Mouse (Mus musculus): ENCODE results near the gene Rnf40. TPM values are rescaled to one million over a fixed set of nuclear protein-coding genes. Genes with fewer than 3 reads are reported as not detected.
A peak's percentile ranks its signal among the peaks of the same experiment; 100 is the strongest.

The Rnf40 gene
- polyA plus RNA-seq, 1 experiment from 2014 or later, result 50.5 TPM

DNA sequence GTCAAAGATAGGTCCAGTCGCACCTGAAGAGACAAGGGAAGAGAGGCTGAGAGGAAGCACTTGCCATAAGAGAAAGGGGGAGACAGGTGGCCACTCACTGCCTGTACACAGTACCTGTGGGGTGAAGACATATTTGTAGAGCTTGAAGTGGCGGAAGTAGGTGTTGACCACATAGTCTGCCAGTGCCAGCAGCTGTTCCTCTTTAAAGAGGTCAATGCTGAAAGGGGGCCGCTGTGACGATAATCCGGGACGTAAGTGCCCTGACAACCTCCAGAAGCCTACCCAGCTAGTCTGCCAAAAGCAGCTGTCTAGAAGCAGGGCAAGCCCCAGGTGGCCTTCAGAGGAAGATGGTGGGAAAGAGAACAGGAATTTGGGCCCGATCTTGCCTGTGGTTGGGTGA is 3.5 kb upstream of the Rnf40 start:
- Histone ChIP-seq H3K27ac (no peak overlapping the region), H3K9ac (no peak overlapping the region), H3K27me3 (no peaks in the 10 kb centered on the region), H3K4me1 (replicated peaks) (peaks cover 24% of the 10 kb centered on the region), H3K36me3 (peaks cover 62% of the 10 kb centered on the region), H3K4me2 (no peak overlapping the region), H3K4me3 (no peak overlapping the region), H3K9me3 (no peaks in the 10 kb centered on the region)
- no peak for ATAC-seq (ENCODE audit: low FRiP score)
- 91% methylated on average over 7 of the region's 7 CpGs for WGBS

DNA sequence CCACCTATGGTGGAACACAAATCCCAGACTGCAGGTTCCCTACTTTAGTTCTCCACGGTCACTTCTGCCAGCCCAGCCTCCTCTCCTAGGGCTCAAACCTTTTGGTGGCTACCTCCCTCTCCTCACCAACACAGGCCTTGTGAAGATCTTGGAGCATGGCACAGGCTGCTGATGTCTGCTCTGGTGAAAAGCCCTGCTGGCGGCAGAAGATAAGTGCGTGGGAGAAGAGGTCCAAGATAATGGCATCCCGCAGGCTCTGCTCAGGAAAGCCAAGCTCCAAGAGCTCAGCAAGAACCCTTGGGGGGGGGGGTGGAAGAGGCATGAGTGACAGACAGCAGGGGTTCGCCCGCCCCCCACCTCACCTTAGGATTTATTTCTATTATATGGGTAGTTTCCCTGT is 2.4 kb upstream of the Rnf40 start:
- Histone ChIP-seq H3K4me1 (replicated peaks) (peaks cover 24% of the 10 kb centered on the region), H3K27ac (no peak overlapping the region), H3K4me3 (no peak overlapping the region), H3K9me3 (no peaks in the 10 kb centered on the region), H3K4me2 (no peak overlapping the region), H3K36me3 (peaks cover 63% of the 10 kb centered on the region), H3K9ac (no peak overlapping the region), H3K27me3 (no peaks in the 10 kb centered on the region)
- ATAC-seq (ENCODE audit: low FRiP score), result no peak
- 90% methylated on average over 6 of the region's 6 CpGs for WGBS

DNA sequence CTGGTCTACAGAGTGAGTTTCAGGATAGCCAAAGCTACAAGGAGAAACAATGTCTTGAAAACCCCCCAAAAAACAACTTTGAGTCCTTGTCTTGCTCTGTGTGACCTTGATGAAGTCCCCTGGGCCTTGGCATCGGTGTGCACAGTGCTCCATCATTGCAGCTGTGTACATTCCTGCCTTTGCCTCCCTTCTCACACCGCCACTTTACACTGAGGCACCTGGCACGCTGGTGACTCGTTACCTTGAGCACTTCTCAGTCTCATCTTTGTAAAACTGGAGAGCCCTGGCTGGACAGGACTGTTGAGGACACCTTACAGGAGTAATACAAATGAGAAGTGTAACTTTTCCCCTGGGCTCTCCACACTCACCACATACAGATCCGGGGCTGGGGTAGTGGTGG is 1.4 kb upstream of the Rnf40 start:
- Histone ChIP-seq H3K27ac (no peak overlapping the region), H3K36me3 (peaks cover 63% of the 10 kb centered on the region)

DNA sequence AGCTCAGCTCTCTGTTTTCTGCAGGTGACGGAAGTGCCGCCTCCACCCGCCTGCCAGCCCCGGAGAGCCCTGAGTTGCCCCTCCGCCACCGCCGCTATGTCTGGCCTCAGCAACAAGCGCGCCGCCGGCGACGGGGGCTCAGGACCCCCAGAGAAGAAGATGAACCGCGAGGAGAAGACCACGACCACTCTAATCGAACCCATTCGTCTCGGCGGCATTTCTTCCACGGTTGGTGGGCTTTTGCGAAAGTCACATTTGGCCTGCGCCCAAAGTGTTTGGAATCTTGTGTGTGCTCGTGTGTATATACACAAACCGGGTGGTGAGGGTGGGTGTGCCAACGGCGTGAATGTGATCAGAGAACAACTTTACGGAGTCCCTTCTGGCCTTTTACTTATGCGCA is 334 bp downstream of the Rnf40 start:
- H3K36me3 ChIP-seq, result peaks cover 63% of the 10 kb centered on the region
- 6% methylated on average over 29 of the region's 29 CpGs for WGBS
- ATAC-seq (ENCODE audit: low FRiP score), result no peak
- H3K4me1 ChIP-seq (replicated peaks), result peaks cover 24% of the 10 kb centered on the region
- H3K4me2 ChIP-seq, result peak overlapping the region; percentile 91
- H3K9ac ChIP-seq, result peak overlapping the region; percentile 88
- peak overlapping the region; percentile 88 for H3K4me3 ChIP-seq
- peak overlapping the region; percentile 77 for H3K27ac ChIP-seq
- H3K27me3 ChIP-seq, result no peaks in the 10 kb centered on the region
- no peaks in the 10 kb centered on the region for H3K9me3 ChIP-seq

More for the DNA sequence above, 1.4 kb upstream of the Rnf40 start:
- Histone ChIP-seq H3K9me3 (no peaks in the 10 kb centered on the region), H3K4me1 (replicated peaks) (peaks cover 24% of the 10 kb centered on the region), H3K4me3 (peak overlapping the region; percentile 88; the same call in 1 of the 2 replicates), H3K9ac (peak overlapping the region; percentile 69), H3K4me2 (peak overlapping the region; percentile 91), H3K27me3 (no peaks in the 10 kb centered on the region)
- WGBS, result 78% methylated on average over 5 of the region's 5 CpGs
- ATAC-seq (ENCODE audit: low FRiP score), result no peak

DNA sequence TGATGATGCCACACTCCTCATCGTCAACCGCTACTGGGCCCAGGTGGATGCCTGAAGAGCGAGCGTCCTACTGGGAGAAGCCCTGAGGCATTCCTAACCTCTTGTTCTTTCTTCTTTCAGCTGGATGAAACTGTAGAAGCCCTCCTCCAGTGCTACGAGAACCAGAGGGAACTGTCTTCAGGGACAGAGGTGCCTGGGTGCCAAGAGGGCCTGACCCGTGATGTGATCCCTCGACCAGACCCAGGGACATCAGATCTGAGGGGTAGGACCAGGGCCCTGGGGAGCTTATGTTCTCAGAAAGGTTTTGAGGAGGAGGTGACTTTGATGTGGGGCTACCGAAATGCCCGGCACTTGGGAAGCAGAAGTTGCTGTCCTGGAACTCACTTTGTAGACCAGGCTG is 1.1 kb downstream of the Rnf40 start:
- no peak for ATAC-seq (ENCODE audit: low FRiP score)
- Histone ChIP-seq H3K4me1 (replicated peaks) (peaks cover 24% of the 10 kb centered on the region), H3K27me3 (no peaks in the 10 kb centered on the region), H3K9me3 (no peaks in the 10 kb centered on the region), H3K4me3 (peak overlapping the region; percentile 88), H3K9ac (peak overlapping the region; percentile 88), H3K4me2 (peak overlapping the region; percentile 91), H3K36me3 (peaks cover 63% of the 10 kb centered on the region), H3K27ac (no peak overlapping the region)
- WGBS, result 94% methylated on average over 9 of the region's 9 CpGs

DNA sequence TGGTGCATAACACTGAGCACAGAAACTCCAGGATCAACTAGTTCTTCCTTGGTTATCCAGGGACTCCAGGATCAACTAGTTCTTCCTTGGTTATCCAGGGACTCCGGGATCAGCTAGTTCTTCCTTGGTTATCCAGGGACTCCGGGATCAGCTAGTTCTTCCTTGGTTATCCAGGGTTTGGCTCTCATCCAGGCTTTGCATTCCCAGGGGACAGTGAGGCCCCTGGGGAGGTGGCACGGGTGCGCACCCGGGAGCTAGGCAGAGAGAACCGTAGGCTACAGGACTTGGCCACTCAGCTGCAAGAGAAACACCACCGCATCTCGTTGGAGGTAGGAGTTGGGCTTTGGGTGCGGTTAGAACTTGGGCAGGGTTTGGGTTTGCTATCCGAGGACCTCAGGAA is 2.5 kb downstream of the Rnf40 start:
- Histone ChIP-seq H3K9me3 (no peaks in the 10 kb centered on the region), H3K27me3 (no peaks in the 10 kb centered on the region), H3K4me1 (replicated peaks) (peaks cover 24% of the 10 kb centered on the region), H3K27ac (no peak overlapping the region), H3K9ac (no peak overlapping the region), H3K4me2 (no peak overlapping the region), H3K4me3 (no peak overlapping the region), H3K36me3 (peaks cover 66% of the 10 kb centered on the region)
- WGBS, result 91% methylated on average over 10 of the region's 10 CpGs
- no peak for ATAC-seq (ENCODE audit: low FRiP score)

DNA sequence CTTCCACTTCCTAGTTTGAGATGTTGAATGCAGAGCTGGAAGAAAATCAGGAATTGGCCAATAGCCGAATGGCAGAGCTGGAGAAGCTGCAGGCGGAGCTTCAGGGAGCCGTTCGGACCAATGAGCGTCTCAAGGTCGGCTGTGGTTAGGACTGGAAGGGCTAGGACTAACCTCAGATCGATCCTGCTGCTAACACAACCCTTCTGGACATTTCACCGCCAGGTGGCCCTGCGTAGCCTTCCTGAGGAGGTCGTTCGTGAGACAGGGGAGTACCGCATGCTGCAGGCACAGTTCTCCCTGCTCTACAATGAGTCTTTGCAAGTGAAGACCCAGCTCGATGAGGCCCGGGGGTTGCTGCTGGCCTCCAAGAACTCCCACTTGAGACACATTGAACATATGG is 4.0 kb downstream of the Rnf40 start:
- Histone ChIP-seq H3K4me2 (no peak overlapping the region), H3K4me1 (replicated peaks) (peaks cover 15% of the 10 kb centered on the region), H3K9me3 (no peaks in the 10 kb centered on the region), H3K27ac (no peak overlapping the region), H3K4me3 (no peak overlapping the region), H3K36me3 (peaks cover 81% of the 10 kb centered on the region), H3K27me3 (no peaks in the 10 kb centered on the region), H3K9ac (no peak overlapping the region)
- no peak for ATAC-seq (ENCODE audit: low FRiP score)
- WGBS, result 90% methylated on average over 14 of the region's 14 CpGs

DNA sequence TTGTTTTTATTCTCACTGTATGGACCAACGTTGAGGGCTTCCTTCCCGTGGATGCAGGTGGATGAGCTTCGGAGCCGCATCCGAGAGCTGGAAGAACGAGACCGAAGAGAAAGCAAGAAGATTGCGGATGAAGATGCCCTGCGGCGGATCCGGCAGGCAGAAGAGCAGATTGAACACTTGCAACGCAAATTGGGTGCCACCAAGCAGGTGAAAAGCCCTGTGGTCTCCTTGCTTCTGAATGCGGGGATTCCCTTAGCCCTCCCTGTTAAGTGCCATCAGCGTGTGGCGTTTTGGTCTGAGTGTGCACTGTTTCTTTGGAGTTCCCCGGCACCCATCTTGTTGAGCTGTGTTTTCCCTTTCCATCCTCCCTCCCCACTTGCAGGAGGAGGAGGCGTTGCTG is 8.2 kb downstream of the Rnf40 start:
- Histone ChIP-seq H3K9ac (no peak overlapping the region), H3K36me3 (peaks cover 99% of the 10 kb centered on the region), H3K4me2 (no peak overlapping the region), H3K9me3 (no peaks in the 10 kb centered on the region), H3K27me3 (no peaks in the 10 kb centered on the region), H3K4me3 (no peak overlapping the region), H3K27ac (no peak overlapping the region), H3K4me1 (replicated peaks) (no peaks in the 10 kb centered on the region)
- 97% methylated on average over 17 of the region's 17 CpGs for WGBS
- no peak for ATAC-seq (ENCODE audit: low FRiP score)

DNA sequence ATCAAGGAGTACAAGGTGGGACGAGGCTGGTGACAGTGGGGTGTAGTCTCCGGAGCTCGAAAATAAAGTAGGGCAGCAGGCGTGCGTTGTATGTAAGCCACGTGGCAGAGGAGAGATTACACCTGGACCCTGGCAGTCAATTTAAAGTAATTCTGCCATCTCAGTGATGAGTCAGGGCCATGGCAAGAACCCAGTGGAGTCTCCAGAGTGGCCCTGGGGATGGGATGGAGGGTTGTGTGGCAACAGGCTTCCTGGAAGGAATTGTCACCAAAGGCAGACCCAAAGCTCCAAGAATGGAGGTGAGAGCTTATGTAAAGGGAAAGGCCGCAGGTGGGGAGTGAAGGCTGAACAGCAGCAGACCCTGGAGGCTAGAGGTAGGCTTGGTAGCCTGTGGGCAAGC is 12.0 kb downstream of the Rnf40 start:
- H3K27ac ChIP-seq, result no peak overlapping the region
- no peak for ATAC-seq (ENCODE audit: low FRiP score)
- H3K4me1 ChIP-seq (replicated peaks), result no peaks in the 10 kb centered on the region
- H3K9me3 ChIP-seq, result no peaks in the 10 kb centered on the region
- H3K4me3 ChIP-seq, result no peak overlapping the region
- no peaks in the 10 kb centered on the region for H3K27me3 ChIP-seq
- H3K9ac ChIP-seq, result no peak overlapping the region
- no peak overlapping the region for H3K4me2 ChIP-seq
- H3K36me3 ChIP-seq, result peaks cover 93% of the 10 kb centered on the region
- WGBS, result 99% methylated on average over 7 of the region's 7 CpGs

DNA sequence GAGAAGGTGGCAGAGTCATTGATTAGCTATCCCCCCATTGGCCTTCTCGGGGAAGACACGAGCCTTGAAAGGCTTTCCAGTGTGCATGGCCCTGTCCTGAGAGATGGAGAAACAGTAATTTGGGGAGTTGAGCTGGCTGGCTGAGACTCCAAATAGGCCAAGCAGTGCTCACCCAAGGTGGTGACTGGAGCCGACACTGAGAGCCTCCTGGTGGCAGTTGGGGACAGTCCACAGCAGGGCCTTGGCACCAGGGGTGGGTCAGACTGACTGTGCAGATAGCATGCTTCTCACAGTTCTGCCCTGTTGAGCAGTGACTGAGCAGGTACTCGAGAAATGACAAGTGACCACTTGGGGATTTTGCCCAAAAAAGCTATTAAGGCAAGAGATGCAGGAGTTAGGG is 13.2 kb downstream of the Rnf40 start:
- Histone ChIP-seq H3K36me3 (peaks cover 93% of the 10 kb centered on the region), H3K4me2 (no peak overlapping the region), H3K4me1 (replicated peaks) (no peaks in the 10 kb centered on the region), H3K27me3 (no peaks in the 10 kb centered on the region), H3K9ac (no peak overlapping the region), H3K9me3 (no peaks in the 10 kb centered on the region), H3K27ac (no peak overlapping the region), H3K4me3 (no peak overlapping the region)
- ATAC-seq (ENCODE audit: low FRiP score), result no peak
- WGBS, result 91% methylated on average over 4 of the region's 4 CpGs

DNA sequence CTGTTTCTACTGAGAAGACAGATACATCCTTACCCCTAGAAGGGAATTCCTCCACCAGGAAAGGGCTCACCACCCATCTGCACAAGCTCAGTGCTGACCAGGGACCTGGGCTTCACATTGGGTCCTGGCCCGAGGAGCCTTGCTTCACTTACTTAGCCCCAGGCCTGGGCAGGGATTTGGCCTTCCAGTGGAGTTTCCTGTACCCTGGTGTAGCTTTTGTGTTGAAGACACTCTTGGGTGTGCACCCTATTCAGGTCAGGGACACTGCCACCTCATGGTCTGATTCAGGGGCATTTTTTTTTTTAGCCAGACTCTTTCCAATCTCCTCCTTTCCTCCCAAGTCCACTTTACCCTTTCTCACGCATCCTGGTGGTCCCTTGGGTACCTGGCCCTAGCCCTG is 14.3 kb downstream of the Rnf40 start:
- Histone ChIP-seq H3K9ac (no peak overlapping the region), H3K4me2 (no peak overlapping the region), H3K4me3 (no peak overlapping the region), H3K27ac (no peak overlapping the region), H3K27me3 (no peaks in the 10 kb centered on the region), H3K4me1 (replicated peaks) (no peaks in the 10 kb centered on the region), H3K36me3 (peaks cover 93% of the 10 kb centered on the region), H3K9me3 (no peaks in the 10 kb centered on the region)
- WGBS, result 91% methylated on average over 2 of the region's 2 CpGs
- ATAC-seq (ENCODE audit: low FRiP score), result no peak

DNA sequence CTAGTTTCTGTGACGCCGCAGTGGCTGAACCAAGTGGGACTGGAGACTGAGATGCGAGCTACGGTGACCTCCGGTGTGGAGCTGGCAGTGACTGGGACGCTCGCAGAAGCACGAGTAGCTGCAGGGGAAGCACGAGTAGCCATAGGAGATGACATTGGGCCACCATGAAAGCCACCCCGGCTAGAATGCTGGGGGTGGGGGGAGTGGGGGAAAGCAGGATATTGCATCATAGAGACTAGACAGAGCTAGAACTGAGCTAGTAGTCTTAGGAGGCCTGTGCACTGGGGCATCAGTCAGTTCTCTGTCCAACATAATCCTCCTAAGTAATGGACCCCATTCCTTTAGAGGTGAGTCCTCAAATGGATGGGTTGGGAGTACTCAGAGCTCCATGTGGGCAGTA is 15.7 kb downstream of the Rnf40 start:
- Histone ChIP-seq H3K4me3 (no peak overlapping the region), H3K9ac (no peak overlapping the region), H3K4me2 (no peak overlapping the region), H3K27ac (no peak overlapping the region), H3K36me3 (peaks cover 94% of the 10 kb centered on the region), H3K9me3 (no peaks in the 10 kb centered on the region), H3K4me1 (replicated peaks) (no peaks in the 10 kb centered on the region), H3K27me3 (no peaks in the 10 kb centered on the region)
- ATAC-seq (ENCODE audit: low FRiP score), result no peak
- WGBS, result 89% methylated on average over 10 of the region's 10 CpGs

DNA sequence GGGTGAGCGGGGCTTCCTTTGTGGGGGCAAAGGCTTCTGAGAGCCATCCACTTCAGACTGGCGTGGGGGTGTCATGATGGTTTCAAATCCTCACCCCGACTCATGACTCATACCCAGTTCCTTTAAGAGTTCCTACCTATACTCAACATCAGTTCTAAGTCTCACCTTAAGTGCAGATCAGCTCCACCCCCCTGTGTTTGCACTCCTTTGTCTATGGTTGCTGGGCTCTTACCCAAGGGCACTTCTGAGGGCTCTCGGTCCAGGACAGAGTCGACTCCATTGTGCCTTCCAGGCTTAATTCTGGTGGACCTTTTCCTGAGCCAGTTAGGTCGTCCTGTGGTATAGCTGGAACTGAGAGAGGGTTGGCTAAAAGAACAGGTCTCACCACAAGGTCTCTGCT is 18.6 kb downstream of the Rnf40 start:
- no peak for ATAC-seq (ENCODE audit: low FRiP score)
- peaks cover 94% of the 10 kb centered on the region for H3K36me3 ChIP-seq
- H3K9ac ChIP-seq, result no peak overlapping the region
- no peak overlapping the region for H3K4me3 ChIP-seq
- no peak overlapping the region for H3K4me2 ChIP-seq
- H3K27me3 ChIP-seq, result no peaks in the 10 kb centered on the region
- 88% methylated on average over 6 of the region's 6 CpGs for WGBS
- no peaks in the 10 kb centered on the region for H3K4me1 ChIP-seq (replicated peaks)
- no peaks in the 10 kb centered on the region for H3K9me3 ChIP-seq
- no peak overlapping the region for H3K27ac ChIP-seq

DNA sequence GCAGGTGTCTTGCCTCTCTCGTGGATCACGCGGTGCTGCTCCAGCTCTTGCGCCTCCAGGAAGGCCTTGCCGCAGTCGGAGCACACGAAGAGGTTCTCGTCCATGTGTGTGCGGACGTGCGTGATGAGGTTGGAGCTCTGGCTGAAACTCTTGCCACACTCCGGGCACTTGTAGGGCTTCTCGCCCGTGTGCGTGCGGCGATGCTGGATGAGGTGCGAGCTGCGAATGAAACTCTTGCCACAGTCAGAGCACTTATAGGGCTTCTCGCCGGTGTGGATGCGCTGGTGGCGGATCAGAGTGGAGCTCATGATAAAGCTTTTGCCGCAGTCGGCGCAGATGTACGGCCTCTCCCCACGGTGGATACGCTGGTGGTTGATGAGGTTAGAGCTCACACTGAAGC is 22.4 kb downstream of the Rnf40 start:
- H3K4me3 ChIP-seq, result no peak overlapping the region
- H3K9me3 ChIP-seq, result no peaks in the 10 kb centered on the region
- no peak overlapping the region for H3K4me2 ChIP-seq
- no peak for ATAC-seq (ENCODE audit: low FRiP score)
- no peaks in the 10 kb centered on the region for H3K27me3 ChIP-seq
- no peak overlapping the region for H3K27ac ChIP-seq
- no peak overlapping the region for H3K9ac ChIP-seq
- peaks cover 68% of the 10 kb centered on the region for H3K36me3 ChIP-seq
- peaks cover 17% of the 10 kb centered on the region for H3K4me1 ChIP-seq (replicated peaks)
- 96% methylated on average over 29 of the region's 29 CpGs for WGBS
